Mouse (Mus musculus) yolk sac, embryonic 10.5 days (tissue): Measurements from ENCODE around the gene Gm3409.
"Not testable (repeated sequence)": the region's sequence is repeated elsewhere in the genome, so short reads cannot be mapped to it uniquely, and the experiment has no call there.

Experiments
- DNase-seq: peaks from one replicate; pipeline ENCODE4 v3.0.0-alpha.2; 2017; ENCODE audit warnings: low spot score

Gene Gm3409

GRCm38 (mm10) chr5:146537347-146537746 lies at the start of gene Gm3409:
Gm3409 (plus strand) TSS chr5:146537647.
- not testable (repeated sequence) for DNase-seq

- DNase-seq: not testable (repeated sequence)
Measured at GRCm38 (mm10) chr5:146488959-146489358, 48.5 kb upstream of the Gm3409 start.

GRCm38 (mm10) chr5:146491063-146491462 lies 46.4 kb upstream of the Gm3409 start, which contains the start of gene Gm6370:
Gm6370 (plus strand) TSS chr5:146491363.
- not testable (repeated sequence) for DNase-seq

DNA sequence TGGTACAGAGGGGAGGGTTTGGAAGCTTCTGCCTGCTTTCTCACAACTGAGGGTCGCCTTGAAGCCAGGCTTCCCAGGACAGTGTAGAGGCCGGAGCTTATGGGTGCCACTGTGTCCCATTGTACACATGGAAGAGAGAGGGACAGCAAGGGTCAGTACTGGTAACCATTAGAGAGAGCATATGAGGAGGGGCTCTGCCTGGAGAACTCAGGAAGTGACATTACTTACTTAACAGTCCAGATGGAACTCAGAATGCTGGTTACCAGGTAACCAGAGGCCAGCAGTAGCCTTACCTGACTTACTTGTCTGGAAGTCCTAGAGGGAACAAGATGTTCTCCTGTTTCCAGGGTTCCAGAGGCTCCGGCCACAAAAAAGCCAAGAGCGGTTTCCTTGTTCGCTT lies 35.3 kb upstream of the Gm3409 start, which contains the start of gene 4930449I24Rik:
Gene 4930449I24Rik (plus strand): TSS at position 301 of the 400 bp plus-strand sequence.
- not testable (repeated sequence) for DNase-seq

- DNase-seq: not testable (repeated sequence)
Measured at GRCm38 (mm10) chr5:146513823-146514222, 23.6 kb upstream of the Gm3409 start, which contains the start of gene Gm3402. Gm3402 (plus strand) TSS chr5:146514123.

DNA sequence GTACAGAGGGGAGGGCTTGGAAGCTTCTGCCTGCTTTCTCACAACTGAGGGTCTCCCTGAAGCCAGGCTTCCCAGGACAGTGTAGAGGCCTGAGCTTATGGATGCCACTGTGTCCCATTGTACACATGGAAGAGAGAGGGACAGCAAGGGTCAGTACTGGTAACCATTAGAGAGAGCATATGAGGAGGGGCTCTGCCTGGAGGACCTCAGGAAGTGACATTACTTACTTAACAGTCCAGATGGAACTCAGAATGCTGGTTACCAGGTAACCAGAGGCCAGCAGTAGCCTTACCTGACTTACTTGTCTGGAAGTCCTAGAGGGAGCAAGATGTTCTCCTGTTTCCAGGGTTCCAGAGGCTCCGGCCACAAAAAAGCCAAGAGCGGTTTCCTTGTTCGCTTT lies 11.9 kb upstream of the Gm3409 start, which contains the start of gene Gm3404:
Gene Gm3404 (plus strand): TSS at position 301 of the 400 bp plus-strand sequence.
- DNase-seq: not testable (repeated sequence)

DNA sequence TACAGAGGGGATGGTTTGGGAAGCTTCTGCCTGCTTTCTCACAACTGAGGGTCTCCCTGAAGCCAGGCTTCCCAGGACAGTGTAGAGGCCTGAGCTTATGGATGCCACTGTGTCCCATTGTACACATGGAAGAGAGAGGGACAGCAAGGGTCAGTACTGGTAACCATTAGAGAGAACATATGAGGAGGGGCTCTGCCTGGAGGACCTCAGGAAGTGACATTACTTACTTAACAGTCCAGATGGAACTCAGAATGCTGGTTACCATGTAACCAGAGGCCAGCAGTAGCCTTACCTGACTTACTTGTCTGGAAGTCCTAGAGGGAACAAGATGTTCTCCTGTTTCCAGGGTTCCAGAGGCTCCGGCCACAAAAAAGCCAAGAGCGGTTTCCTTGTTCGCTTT lies 18.4 kb downstream of the Gm3409 start, which contains the start of gene Gm3415:
Gene Gm3415 (plus strand): TSS at position 301 of the 400 bp plus-strand sequence.
- DNase-seq: not testable (repeated sequence)

GRCm38 (mm10) chr5:146564259-146564658 lies 26.8 kb downstream of the Gm3409 start:
- no peak for DNase-seq

DNA sequence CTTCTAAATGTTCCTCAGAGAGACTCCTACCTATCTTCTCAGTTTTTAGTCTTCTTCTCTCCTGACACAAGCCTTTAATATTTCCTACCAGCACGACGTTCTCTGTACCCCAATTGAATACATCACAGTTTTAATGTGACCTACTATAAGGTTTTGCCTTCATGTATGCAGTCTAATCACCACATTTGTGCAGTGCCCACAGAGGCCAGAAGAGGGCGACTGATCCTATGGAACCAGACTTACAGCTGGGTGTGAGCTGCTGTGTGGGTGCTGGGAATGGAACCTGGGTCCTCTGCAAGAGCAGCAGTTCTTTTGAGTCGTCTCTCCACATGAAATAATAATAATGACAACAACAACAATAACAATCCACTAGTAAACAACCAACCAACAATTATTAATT lies 29.6 kb downstream of the Gm3409 start:
- DNase-seq: no peak

DNA sequence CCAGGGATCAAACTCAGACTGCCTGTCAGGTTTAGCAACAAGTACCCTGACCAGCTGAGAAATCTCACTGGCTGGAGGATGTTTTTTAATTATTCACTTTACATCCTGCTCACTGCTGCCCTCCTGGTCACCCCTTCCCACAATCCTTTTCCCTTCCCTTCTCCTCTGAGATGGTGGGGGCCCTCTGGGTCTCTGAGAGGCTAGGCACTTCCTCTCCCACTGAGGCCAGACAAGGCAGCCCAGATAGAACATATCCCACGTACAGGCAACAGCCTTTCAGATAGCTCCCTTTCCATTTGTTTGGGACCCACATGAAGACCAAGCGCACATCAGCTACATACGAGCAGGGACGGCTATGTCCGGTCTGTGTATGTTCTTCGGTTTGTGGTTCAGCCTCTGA lies 32.7 kb downstream of the Gm3409 start:
- not testable (repeated sequence) for DNase-seq

DNA sequence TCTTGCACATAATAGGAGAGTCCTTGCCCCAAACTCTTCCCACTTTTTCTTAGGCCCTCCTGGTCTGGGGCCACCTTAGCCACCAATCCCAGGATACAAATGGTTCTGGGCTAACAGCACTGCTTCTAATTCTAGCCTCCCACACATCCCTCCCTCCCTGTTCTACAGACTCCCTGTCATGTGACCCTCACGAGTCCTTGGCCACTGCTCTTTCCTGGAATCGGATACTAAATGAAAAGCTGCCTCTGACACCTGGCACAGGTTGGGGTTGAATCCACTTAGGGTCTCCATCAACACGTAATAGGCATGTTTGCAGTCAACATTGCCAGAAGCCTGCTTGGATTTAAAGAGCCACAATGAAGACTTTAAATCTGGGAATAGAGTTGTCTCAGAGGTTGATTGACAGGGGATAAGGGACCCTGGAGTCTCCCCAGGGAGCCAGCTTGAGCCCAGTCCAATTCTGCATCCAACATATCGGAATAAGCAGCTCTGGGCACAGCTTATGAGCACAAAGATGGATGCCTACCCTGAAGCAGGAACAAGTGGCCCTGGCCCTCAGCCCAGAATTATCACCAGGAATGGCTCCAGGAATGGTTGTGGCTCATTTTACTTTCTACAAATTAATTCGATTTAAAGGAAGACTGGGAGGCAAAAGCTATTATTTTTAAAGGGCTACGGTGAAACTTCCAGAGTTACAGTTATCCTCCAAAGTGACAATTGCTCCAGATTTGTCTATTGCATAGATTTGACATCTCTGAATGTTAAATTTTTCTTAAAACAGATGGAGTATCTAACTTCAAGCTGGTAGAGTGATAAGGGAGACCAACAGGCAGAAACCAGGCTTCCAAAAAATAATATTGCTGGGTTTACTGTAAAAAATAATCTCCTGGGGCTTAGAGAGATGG lies 34.6 kb downstream of the Gm3409 start:
- not testable (repeated sequence) for DNase-seq

DNA sequence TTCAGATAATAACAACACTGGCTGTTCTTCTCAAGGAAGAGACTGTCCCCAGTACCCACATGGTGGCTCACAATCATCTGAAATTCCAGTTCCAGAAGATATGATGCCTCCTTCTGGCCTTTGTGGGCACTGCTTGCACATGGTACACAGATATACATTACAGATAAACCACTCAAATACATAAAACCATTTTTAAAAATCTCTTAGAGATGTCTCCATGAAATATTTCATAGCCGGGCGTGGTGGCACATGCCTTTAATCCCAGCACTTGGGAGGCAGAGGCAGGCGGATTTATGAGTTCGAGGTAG lies 35.2 kb downstream of the Gm3409 start:
- not testable (repeated sequence) for DNase-seq

DNA sequence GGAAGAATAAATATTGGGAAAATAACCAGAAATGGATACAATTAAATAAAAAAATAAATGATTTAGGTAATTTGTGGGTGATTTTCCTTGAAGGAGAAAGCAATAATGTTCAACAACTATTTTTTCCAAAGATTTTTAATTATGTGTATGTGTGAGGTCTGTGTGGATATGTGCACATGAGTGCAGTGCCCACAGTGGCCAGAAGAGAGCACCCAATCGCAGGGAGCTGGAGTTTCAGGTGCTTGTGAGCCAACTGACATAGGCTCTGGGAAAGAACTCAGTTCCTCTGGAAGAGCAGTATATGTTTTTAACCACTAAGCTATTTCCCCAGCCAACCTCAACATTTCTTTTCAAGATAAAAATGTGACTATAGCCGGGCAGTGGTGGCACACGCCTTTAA lies 39.2 kb downstream of the Gm3409 start:
- DNase-seq: no peak

DNA sequence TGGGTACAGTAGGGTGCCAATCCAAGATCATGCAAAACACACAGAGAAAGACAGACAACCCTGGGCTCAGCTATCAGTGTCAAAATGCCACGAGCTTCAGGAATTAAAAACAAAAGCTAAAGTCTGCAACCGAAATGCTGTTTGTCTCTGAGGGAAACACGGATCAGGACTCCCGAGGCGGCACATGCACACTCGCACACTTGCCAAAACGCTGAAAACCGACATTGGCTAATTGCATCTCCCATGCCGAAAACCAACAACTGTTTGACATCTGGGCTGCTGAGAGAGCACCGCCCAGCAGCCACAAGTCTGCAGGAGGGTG lies 46.7 kb downstream of the Gm3409 start:
- DNase-seq: no peak

- no peak for DNase-seq
Measured at GRCm38 (mm10) chr5:146584478-146585306, 47.2 kb downstream of the Gm3409 start, which contains the start of gene Gpr12. Gpr12 (minus strand) TSS chr5:146585239.

DNA sequence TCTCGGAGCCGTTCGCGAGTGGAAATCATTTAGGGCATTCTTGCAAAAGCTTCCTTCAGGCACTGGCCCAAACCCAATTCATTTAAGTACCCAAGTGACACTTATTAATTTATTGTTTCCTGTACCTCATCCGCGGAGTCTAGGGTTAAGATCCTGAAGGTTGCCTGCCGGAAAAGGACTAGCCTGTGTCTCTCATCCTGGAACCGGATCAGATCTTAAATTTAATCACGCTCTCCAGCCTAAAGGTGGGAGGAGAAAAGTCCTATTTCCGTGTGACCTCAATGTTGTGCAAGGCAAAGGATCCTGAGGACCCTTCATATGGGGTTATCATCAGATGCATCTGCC lies 47.8 kb downstream of the Gm3409 start:
- no peak for DNase-seq

- DNase-seq: no peak
Measured at GRCm38 (mm10) chr5:146586357-146587070, 49.1 kb downstream of the Gm3409 start.
